Mouse (Mus musculus) stomach, embryonic 16.5 days (tissue): ENCODE data around the gene Med13. TPM values are rescaled to one million over a fixed set of nuclear protein-coding genes. Genes with fewer than 3 reads are reported as not detected.

Experiments used
- ATAC-seq: fragments of 200-750 bp; cut with Nextera tagmentation; 2 replicates; pipeline ENCODE4 v1.8.0; 2017; ENCODE audit warnings: moderate number of reproducible peaks, moderate TSS enrichment; ENCODE audit not compliant: insufficient read depth, low FRiP score
- H3K27ac ChIP-seq: fragments of 300-500 bp; sonication (generic); 2 replicates; pipeline ENCODE4 v1.5.1; 2014; ENCODE audit warnings: low read length
- H3K27me3 ChIP-seq: fragments of 300-500 bp; sonication (generic); 2 replicates; pipeline ENCODE4 v1.6.1; 2014; ENCODE audit warnings: low read length, control low read depth, mixed read lengths; ENCODE audit not compliant: control insufficient read depth, insufficient read depth
- H3K36me3 ChIP-seq: fragments of 300-500 bp; sonication (generic); 2 replicates; pipeline ENCODE4 v1.6.1; 2014; ENCODE audit warnings: low read length; ENCODE audit not compliant: control insufficient read depth, insufficient read depth
- H3K4me1 ChIP-seq: fragments of 300-500 bp; sonication (generic); 2 replicates; pipeline ENCODE4 v1.6.1; 2014; ENCODE audit warnings: low read length, control low read depth, mixed read lengths; ENCODE audit not compliant: control insufficient read depth, insufficient read depth
- H3K4me2 ChIP-seq: fragments of 300-500 bp; sonication (generic); 2 replicates; pipeline ENCODE4 v1.6.1; 2014; ENCODE audit warnings: low read depth, low read length, mixed read lengths
- H3K4me3 ChIP-seq: fragments of 300-500 bp; sonication (generic); replicated peaks from 2 replicates; pipeline ENCODE4 v1.5.1; 2014; ENCODE audit warnings: mild to moderate bottlenecking, low read length
- H3K9ac ChIP-seq: fragments of 300-500 bp; sonication (generic); 2 replicates; pipeline ENCODE4 v1.6.1; 2014; ENCODE audit warnings: low read length
- H3K9me3 ChIP-seq: fragments of 300-500 bp; sonication (generic); replicated peaks from 2 replicates; pipeline ENCODE4 v1.6.1; 2016; ENCODE audit warnings: low read length, control low read depth; ENCODE audit not compliant: control insufficient read depth
- WGBS: fragments of 180-500 bp; shearing (Covaris S2); extraction: QIAGEN DNeasy Blood & Tissue Kit; methylation state at CpG from one replicate; pipeline ENCODE4 v1.1.7; 2014; 5-methylcytosine and 5-hydroxymethylcytosine counted together
- polyA plus RNA-seq: library from polyadenylated mRNA; unstranded; fragments of >200 nt; fragmentation: Nextera tagmentation; extraction: Ambion mirVana; gene quantifications from 2 replicates; pipeline ENCODE4 v1.2.1, GENCODE M21; 2015

Gene Med13
- polyA plus RNA-seq: 7.2 and 9.1 TPM in 2 replicates

DNA sequence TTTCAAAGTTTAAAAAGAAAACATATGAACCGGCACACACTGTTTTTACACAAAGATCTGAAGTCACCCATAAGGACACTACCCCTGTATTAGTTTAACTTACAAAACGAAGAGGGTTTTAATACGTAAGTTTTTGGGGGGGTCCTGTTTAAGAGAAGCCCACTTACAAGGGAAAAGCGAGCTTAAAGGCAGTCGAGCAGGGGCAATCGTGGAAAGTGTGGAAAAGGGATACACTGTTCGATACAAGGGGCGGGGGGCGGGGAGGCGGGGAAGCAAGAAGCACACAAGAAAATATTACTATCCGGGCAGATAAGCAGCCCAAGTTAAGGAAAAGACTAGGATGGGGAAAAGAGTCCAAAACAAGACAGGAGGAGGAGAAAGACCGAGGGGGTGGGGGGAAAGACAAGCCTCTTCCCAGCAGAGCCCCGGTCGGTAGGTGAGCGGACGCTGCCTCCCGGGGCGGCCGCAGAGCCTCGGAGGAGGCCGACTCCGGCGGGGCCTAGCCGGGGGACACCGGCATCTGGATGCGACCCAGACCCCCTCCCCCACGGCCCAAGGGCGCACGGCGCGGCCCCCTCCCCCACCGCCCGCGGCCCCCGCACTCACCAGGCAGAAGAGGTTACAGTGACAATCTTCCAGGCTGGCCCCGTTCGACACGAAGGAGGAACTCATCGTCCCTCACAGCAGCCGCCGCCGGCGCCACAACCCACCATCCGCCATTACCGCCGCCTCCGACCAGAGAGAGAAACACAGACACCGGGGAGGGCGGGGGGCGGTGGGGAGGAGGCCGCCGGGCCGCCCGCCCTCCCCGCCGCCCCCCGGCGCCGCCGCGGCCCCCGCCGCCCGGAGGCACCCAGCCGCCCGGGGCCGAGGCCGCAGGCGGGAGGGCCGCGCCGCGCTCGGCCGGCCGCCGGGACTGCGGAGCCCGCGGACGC lies at the start of gene Med13:
Med13 (minus strand) TSS at position 749 of the 935 bp plus-strand sequence.
- no peaks in the 10 kb centered on the region for H3K9me3 ChIP-seq
- under 1% methylated on average over 68 of the region's 81 CpGs for WGBS
- ATAC-seq: peak; percentile 41; the same call in 1 of the 2 replicates
- no peaks in the 10 kb centered on the region for H3K27me3 ChIP-seq
- peak within 1 kb of the TSS; percentile 97 for H3K9ac ChIP-seq
- peak within 1 kb of the TSS; percentile 99 for H3K27ac ChIP-seq
- peaks cover 22% of the 10 kb centered on the region for H3K4me1 ChIP-seq
- H3K4me3 ChIP-seq: peak within 1 kb of the TSS; percentile 98
- H3K36me3 ChIP-seq: 0 out of 2 replicates have a peak, but pooled peaks cover 3% of the 10 kb centered on the region
- peak within 1 kb of the TSS; percentile 61 for H3K4me2 ChIP-seq

DNA sequence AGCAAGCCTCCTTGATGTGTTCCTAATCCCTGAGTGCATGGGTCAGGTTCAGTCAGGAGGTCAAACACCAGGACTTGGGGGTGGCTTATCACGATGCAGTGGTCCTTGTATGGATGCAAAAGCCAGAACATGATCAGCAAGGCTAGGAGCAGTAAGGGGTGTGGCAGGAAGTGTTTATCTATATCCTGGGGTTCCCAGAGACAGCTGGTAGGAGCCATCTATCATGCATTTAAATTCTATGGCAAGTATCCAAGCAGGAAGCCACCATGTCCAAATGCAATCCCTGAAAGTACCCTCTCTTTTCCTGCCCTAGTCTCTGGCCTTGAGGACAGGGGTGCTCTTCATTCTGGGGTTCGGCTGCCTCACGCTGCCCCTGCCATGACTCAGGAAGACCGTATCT lies 47.2 kb upstream of the Med13 start:
- no peak for ATAC-seq
- Histone ChIP-seq H3K4me1 (no peaks in the 10 kb centered on the region), H3K4me3 (no peak overlapping the region), H3K9ac (no peak overlapping the region), H3K27ac (no peak overlapping the region), H3K4me2 (no peak overlapping the region), H3K9me3 (no peaks in the 10 kb centered on the region), H3K36me3 (no peaks in the 10 kb centered on the region), H3K27me3 (no peaks in the 10 kb centered on the region)
- 67% methylated on average over 4 of the region's 4 CpGs for WGBS

DNA sequence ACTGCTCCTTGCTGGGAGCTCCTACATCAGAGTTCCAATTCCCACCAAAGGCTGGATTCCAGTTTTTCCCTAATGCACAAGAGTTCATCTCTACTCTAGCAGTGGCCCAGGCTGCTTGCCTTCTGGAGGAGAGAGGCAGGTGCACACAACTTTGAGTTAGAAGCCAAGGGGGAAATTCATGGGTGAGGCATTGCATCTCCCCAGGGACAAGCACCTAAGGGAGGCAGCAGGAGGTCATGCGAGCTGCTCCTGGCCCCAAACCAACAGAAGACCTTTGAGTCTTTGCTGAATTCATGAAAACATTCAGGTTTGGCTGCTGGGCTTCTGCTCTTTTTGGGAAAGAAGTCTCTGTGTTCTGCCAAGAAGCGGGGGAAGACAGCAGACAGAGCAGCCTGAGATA lies 46.4 kb upstream of the Med13 start:
- Histone ChIP-seq H3K4me1 (no peaks in the 10 kb centered on the region), H3K9me3 (no peaks in the 10 kb centered on the region), H3K4me3 (no peak overlapping the region), H3K27me3 (no peaks in the 10 kb centered on the region), H3K27ac (no peak overlapping the region), H3K9ac (no peak overlapping the region), H3K36me3 (no peaks in the 10 kb centered on the region), H3K4me2 (no peak overlapping the region)
- no peak for ATAC-seq
- WGBS: 83% methylated on average over 2 of the region's 2 CpGs

DNA sequence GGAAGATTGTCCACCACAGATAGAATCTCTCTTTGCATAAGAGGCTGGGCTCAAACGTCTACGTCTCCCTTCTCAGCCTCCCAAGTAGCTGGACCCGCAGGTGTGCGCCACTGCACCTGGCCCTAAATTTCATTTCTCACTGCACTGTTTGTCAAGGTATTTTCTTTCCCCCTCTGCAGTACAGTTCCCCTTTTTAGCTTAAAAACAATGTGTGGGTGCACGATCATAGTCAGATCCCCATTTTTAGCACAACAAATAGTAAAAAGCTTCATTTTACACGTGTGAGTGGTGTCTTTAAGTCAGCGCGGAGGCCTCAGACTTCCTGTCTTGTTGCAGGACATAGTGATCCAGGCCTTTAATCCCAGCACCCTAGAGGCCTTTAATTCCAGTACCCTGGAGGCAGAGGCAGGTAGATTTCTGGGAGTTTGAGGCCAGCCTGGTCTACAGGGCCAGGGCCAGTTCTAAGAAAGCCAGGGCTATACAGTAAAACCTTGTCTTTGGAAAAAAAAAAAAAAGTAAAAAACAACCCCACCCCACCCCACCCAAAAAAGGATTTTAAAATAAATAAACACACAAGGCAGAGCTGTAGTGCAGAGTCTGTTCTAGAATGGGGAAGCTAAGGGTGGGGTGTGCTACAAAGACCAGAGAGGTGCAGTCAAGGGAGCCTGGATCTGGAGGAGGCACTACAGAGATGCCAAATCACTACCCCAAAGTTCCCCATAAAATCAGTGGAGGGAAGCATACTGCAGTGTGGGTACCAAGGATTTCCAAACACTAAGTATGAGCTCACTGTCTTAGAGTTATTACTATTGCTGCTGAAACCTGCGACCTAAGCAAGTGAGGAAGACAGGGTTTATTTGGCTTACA lies 42.1 kb upstream of the Med13 start:
- Histone ChIP-seq H3K4me3 (no peak overlapping the region), H3K9me3 (no peaks in the 10 kb centered on the region), H3K4me2 (no peak overlapping the region), H3K27me3 (no peaks in the 10 kb centered on the region), H3K36me3 (no peaks in the 10 kb centered on the region), H3K4me1 (no peaks in the 10 kb centered on the region), H3K9ac (no peak overlapping the region), H3K27ac (no peak overlapping the region)
- 74% methylated on average over 9 of the region's 9 CpGs for WGBS
- no peak for ATAC-seq

DNA sequence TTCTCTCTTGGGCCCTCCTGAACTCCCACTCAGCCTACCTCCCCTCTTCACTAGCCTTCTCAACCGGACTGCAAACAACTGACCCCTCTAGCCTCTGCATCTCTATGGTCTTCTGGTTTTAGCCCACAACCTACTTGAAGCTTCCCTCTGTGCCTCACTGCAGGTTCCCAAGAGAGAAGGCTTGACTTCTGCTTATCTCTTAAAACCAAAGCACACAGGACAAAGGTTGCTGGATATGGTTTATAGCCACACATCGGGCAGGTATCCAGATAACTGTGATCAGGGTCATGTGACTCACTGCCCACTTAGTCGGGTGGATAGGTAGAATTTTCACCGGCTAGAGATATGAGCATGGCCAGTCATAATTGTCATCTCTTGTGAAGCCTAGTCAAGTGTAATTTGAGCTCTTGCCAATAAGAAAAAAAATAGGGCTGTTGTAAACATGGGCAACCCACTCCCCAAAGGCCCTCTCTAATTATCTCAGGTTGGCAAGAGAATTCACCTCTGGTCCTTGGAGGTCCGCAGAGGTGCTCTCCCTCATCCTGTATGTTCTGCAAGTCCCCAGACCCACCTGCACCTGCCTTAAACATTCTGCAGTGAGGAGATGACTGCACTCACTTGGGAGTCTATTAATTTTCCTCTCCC lies 39.7 kb upstream of the Med13 start:
- Histone ChIP-seq H3K9me3 (no peaks in the 10 kb centered on the region), H3K4me2 (no peak overlapping the region), H3K4me1 (no peaks in the 10 kb centered on the region), H3K27me3 (no peaks in the 10 kb centered on the region), H3K36me3 (no peaks in the 10 kb centered on the region), H3K27ac (no peak overlapping the region), H3K4me3 (no peak overlapping the region), H3K9ac (no peak overlapping the region)
- peak; percentile 78 for ATAC-seq
- WGBS: 50% methylated on average over 5 of the region's 5 CpGs

DNA sequence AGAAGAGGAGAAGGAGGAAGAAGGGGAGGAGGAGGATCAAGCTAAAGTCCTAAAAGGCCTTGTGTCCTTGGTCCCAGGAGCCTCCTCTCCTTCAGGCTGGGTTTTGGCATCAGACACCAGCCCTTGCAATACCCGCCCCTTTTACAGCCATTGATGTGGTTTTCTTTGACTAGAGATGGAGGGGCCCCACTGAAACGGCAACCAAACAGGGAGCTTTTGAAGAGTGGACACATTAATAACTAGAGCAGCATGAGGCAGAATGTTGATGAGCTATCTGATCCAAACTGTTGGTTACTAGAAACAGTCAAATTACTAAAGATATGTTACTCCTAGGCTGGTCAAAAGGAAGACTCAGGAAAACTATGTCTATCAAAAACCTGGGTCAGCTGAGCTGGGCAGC lies 39.1 kb upstream of the Med13 start:
- Histone ChIP-seq H3K27me3 (no peaks in the 10 kb centered on the region), H3K4me1 (no peaks in the 10 kb centered on the region), H3K4me2 (no peak overlapping the region), H3K9ac (no peak overlapping the region), H3K27ac (no peak overlapping the region), H3K36me3 (no peaks in the 10 kb centered on the region), H3K4me3 (no peak overlapping the region), H3K9me3 (no peaks in the 10 kb centered on the region)
- no peak for ATAC-seq
- 47% methylated on average over 2 of the region's 2 CpGs for WGBS

DNA sequence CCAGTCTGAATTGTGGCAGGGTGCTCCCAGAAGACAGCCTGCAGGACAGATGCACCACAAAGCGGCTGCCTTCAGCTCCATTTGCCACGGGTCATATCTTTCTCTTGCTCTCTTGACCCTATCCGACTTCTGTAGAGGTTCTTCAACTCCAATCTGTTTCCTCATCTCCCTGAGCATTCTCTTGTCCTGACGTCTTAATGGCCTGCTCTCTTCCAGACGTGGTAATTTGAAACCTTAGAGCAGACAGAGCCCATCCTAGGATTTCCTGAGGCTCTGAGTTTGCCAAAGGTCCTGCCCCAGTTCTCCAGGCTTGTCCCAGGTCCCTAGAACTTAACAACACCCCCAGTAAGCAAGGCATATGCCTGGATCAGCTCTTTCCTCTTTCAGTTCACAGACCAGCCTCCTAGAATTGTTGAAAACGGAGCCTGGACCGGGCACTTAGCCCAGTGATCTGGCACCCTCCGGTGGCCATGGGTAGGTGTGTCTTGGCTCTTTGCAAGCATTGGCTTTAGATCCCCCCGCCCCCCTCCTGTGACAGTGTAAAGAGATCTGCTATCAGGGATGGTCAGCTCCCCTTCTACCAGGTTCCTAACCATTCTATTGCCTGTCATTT lies 38.2 kb upstream of the Med13 start:
- Histone ChIP-seq H3K9me3 (no peaks in the 10 kb centered on the region), H3K27me3 (no peaks in the 10 kb centered on the region), H3K4me3 (no peak overlapping the region), H3K9ac (peak overlapping the region; percentile 44; the same call in 1 of the 2 replicates), H3K36me3 (no peaks in the 10 kb centered on the region), H3K27ac (peak overlapping the region; percentile 71), H3K4me2 (peak overlapping the region; percentile 41), H3K4me1 (0 out of 2 replicates have a peak, but pooled peaks cover under 1% of the 10 kb centered on the region)
- 8% methylated on average over 9 of the region's 9 CpGs for WGBS
- ATAC-seq: peak; percentile 56; the same call in 1 of the 2 replicates

DNA sequence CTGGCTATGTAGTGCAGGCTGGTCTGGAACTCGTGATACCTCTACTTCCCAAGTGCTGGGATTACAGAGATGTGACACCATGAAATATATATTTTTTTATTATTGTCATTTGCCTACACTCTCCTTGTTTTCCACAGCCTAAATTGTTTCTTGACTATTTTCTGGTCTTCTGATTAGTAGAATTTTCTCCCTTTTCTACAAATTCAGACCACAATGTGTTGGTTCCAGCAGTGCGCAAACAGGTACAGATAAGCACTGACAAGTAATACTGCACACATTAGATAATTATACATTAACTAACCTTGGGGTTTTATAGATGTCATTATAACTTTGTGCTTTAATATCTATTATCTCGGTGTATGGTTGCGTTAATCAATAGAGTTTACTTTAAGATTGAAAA lies 37.7 kb upstream of the Med13 start:
- 0 out of 2 replicates have a peak, but pooled peaks cover 2% of the 10 kb centered on the region for H3K4me1 ChIP-seq
- no peak for ATAC-seq
- no peak overlapping the region for H3K9ac ChIP-seq
- no peaks in the 10 kb centered on the region for H3K36me3 ChIP-seq
- no peaks in the 10 kb centered on the region for H3K9me3 ChIP-seq
- H3K27ac ChIP-seq: no peak overlapping the region
- WGBS: 67% methylated on average over 4 of the region's 4 CpGs
- H3K27me3 ChIP-seq: no peaks in the 10 kb centered on the region
- H3K4me2 ChIP-seq: peak overlapping the region; percentile 41
- no peak overlapping the region for H3K4me3 ChIP-seq
